Mouse (Mus musculus) kidney, embryonic 16.5 days (tissue): ENCODE data around the gene Cped1. TPM values are rescaled to one million over a fixed set of nuclear protein-coding genes. Genes with fewer than 3 reads are reported as not detected.

Experiments used
- ATAC-seq: fragments of 200-750 bp; cut with Nextera tagmentation; 2 replicates; pipeline ENCODE4 v1.8.0; 2017; ENCODE audit warnings: moderate TSS enrichment; ENCODE audit not compliant: low FRiP score, low TSS enrichment
- H3K27ac ChIP-seq: fragments of 300-500 bp; sonication (generic); 2 replicates; pipeline ENCODE4 v1.5.1; 2014; ENCODE audit warnings: low read length
- H3K27me3 ChIP-seq: fragments of 300-500 bp; sonication (generic); 2 replicates; pipeline ENCODE4 v1.6.1; 2014; ENCODE audit warnings: low read length, control low read depth, mixed read lengths; ENCODE audit not compliant: insufficient read depth
- H3K36me3 ChIP-seq: fragments of 300-500 bp; sonication (generic); 2 replicates; pipeline ENCODE4 v1.6.1; 2014; ENCODE audit warnings: low read length, control low read depth, mixed read lengths; ENCODE audit not compliant: insufficient read depth
- H3K4me1 ChIP-seq: fragments of 300-500 bp; sonication (generic); 2 replicates; pipeline ENCODE4 v1.6.1; 2014; ENCODE audit warnings: low read length, control low read depth, mixed read lengths; ENCODE audit not compliant: insufficient read depth
- H3K4me2 ChIP-seq: fragments of 300-500 bp; sonication (generic); replicated peaks from 2 replicates; pipeline ENCODE4 v1.6.1; 2014; ENCODE audit warnings: low read depth, low read length
- H3K4me3 ChIP-seq: fragments of 300-500 bp; sonication (generic); 2 replicates; pipeline ENCODE4 v1.5.1; 2014; ENCODE audit warnings: mild to moderate bottlenecking, low read length
- H3K9ac ChIP-seq: fragments of 300-500 bp; sonication (generic); replicated peaks from 2 replicates; pipeline ENCODE4 v1.6.1; 2014; ENCODE audit warnings: low read length
- H3K9me3 ChIP-seq: fragments of 300-500 bp; sonication (generic); 2 replicates; pipeline ENCODE4 v1.6.1; 2016; ENCODE audit warnings: low read length, control low read depth
- WGBS: fragments of 180-500 bp; shearing (Covaris S2); extraction: QIAGEN DNeasy Blood & Tissue Kit; methylation state at CpG from one replicate; pipeline ENCODE4 v1.1.7; 2014; 5-methylcytosine and 5-hydroxymethylcytosine counted together
- polyA plus RNA-seq: library from polyadenylated mRNA; unstranded; fragments of >200 nt; fragmentation: Nextera tagmentation; extraction: Ambion mirVana; gene quantifications from 2 replicates; pipeline ENCODE4 v1.2.1, GENCODE M21; 2015

Gene Cped1
- polyA plus RNA-seq, 1 experiment from 2014 or later, result 35.4 TPM

DNA sequence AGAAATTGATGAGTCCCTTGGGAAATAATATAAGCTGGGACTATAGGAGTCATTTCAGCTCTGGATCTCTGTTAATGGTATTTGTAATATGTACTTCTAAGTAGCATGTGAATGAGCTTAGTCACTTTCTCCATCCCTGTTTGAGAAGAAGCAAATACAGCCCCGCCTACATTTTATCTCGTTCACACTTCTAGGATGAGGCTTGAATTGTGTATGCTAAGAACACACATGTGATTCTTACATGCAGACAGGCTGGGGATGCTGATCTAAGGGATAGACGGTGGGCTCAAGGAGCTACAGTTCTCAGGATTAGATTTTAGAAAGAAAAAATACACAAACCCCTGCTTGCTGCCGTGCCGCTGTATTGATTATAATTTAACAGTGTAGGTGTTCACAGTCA lies 35.0 kb downstream of the Cped1 start:
- Histone ChIP-seq H3K4me1 (peaks cover 30% of the 10 kb centered on the region), H3K27me3 (no peaks in the 10 kb centered on the region), H3K4me2 (no peak overlapping the region), H3K9me3 (no peaks in the 10 kb centered on the region), H3K4me3 (no peak overlapping the region), H3K9ac (no peak overlapping the region), H3K36me3 (no peaks in the 10 kb centered on the region), H3K27ac (no peak overlapping the region)
- 75% methylated on average over 5 of the region's 5 CpGs for WGBS
- no peak for ATAC-seq

DNA sequence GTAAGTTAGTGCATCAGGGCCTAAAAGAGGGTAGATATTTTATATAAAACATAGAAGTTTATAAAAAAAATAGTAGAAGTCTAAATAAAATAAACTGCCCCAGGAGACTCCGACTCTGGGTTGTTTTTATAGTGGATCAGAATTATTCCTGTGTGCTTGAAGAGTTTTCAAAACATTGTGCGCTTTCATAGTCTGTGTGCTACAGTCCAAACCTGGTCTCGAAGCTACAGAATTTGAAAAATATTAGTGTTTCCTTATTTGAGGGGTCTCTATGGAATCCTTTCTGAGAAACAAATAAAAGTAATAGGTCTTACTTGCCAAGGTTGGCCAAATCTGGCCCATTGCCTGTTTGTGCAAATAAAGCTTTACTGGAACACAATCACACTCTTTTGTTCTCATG lies 35.6 kb downstream of the Cped1 start:
- Histone ChIP-seq H3K27ac (no peak overlapping the region), H3K9ac (no peak overlapping the region), H3K4me3 (no peak overlapping the region), H3K27me3 (no peaks in the 10 kb centered on the region), H3K4me2 (no peak overlapping the region), H3K9me3 (no peaks in the 10 kb centered on the region), H3K36me3 (no peaks in the 10 kb centered on the region), H3K4me1 (peaks cover 36% of the 10 kb centered on the region)
- no peak for ATAC-seq
- 73% methylated on average over 3 of the region's 3 CpGs for WGBS

DNA sequence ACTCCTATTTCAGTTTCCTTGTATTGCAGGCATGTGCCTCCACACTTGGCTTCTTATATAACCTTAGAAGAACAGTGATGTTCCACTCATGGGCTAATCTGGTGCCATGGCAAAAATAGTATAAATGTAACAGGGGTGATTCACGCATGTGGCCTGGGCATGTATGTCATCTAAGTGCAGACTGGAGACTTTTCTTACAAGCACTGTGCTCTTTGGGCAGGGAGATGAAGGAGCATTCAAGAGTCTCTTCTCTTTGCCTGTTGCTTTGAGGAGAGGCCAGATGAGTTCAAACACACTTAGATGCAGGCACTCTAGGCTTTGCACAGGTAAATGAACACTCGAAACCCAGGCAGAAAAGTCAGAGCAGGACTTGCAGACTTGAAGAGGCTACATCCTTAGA lies 38.5 kb downstream of the Cped1 start:
- H3K27ac ChIP-seq, result no peak overlapping the region
- H3K27me3 ChIP-seq, result no peaks in the 10 kb centered on the region
- H3K4me3 ChIP-seq, result no peak overlapping the region
- ATAC-seq, result no peak
- no peaks in the 10 kb centered on the region for H3K9me3 ChIP-seq
- WGBS, result 96% methylated on average over 2 of the region's 2 CpGs
- H3K4me1 ChIP-seq, result peaks cover 24% of the 10 kb centered on the region
- H3K36me3 ChIP-seq, result no peaks in the 10 kb centered on the region
- H3K4me2 ChIP-seq, result no peak overlapping the region
- no peak overlapping the region for H3K9ac ChIP-seq

DNA sequence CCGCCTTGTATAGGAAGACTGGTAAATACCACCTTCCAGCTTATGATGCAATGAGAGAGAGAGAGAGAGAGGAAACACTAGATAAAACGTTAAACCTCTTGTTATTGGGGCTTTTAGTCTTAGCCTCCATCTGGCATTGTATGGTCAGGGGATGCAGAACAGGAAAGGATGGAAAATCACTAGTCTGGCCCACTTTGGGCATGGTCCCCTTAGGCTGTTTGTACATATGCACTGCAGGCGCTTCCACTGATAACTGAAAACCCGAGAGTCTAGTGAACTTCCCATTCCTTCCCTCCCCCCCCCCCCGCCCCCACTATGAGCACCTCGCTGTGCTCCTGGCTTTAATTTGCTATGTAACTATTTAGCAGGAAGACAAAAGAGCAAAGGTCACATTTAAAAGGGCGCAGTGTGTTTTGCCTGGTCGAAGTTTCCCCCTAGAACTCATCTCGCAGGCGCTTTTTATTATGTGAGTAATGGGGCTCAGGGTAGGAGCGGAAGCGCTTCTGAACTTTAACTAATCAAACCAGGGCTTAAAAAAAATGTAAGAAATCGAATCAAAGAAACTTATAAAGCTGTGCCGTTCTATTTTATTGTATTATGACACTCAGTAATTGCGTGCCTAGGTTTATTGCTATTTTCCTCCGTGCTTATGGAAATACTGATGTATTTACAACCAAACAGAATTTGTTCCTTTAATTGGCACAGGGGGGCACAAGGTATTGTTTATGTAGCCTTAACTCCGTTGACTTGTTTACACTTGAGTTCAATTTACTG lies 40.1 kb downstream of the Cped1 start:
- Histone ChIP-seq H3K4me1 (peaks cover 12% of the 10 kb centered on the region), H3K4me2 (peak overlapping the region; percentile 56), H3K36me3 (no peaks in the 10 kb centered on the region), H3K9ac (peak overlapping the region; percentile 23; the same call in 1 of the 2 replicates), H3K27ac (peak overlapping the region; percentile 75), H3K4me3 (peak overlapping the region; percentile 32), H3K27me3 (no peaks in the 10 kb centered on the region), H3K9me3 (no peaks in the 10 kb centered on the region)
- ATAC-seq, result no peak
- WGBS, result 7% methylated on average over 16 of the region's 17 CpGs

DNA sequence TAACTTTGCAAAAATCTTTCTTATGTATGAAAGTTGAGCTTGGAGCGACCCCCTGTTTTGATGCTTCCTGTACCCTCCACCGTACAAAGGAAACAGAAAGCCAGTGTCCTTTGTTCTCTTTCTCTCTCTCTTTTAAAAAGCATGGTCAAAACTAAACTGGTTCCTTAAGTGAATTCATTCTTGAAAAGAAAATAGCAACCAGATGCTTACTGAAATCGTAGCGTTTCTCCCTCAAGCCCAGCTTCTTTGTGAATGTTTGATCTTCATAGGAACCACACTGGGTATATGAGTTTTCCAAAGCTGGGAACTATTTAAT lies 40.6 kb downstream of the Cped1 start:
- Histone ChIP-seq H3K27ac (peak overlapping the region; percentile 75), H3K4me3 (peak overlapping the region; percentile 32), H3K36me3 (no peaks in the 10 kb centered on the region), H3K9me3 (no peaks in the 10 kb centered on the region), H3K27me3 (no peaks in the 10 kb centered on the region), H3K4me1 (peaks cover 12% of the 10 kb centered on the region), H3K4me2 (peak overlapping the region; percentile 56), H3K9ac (peak overlapping the region; percentile 23; the same call in 1 of the 2 replicates)
- WGBS, result 18% methylated on average over 4 of the region's 4 CpGs
- 0 out of 2 replicates have a peak, but pooled peaks have one; percentile 36 for ATAC-seq

DNA sequence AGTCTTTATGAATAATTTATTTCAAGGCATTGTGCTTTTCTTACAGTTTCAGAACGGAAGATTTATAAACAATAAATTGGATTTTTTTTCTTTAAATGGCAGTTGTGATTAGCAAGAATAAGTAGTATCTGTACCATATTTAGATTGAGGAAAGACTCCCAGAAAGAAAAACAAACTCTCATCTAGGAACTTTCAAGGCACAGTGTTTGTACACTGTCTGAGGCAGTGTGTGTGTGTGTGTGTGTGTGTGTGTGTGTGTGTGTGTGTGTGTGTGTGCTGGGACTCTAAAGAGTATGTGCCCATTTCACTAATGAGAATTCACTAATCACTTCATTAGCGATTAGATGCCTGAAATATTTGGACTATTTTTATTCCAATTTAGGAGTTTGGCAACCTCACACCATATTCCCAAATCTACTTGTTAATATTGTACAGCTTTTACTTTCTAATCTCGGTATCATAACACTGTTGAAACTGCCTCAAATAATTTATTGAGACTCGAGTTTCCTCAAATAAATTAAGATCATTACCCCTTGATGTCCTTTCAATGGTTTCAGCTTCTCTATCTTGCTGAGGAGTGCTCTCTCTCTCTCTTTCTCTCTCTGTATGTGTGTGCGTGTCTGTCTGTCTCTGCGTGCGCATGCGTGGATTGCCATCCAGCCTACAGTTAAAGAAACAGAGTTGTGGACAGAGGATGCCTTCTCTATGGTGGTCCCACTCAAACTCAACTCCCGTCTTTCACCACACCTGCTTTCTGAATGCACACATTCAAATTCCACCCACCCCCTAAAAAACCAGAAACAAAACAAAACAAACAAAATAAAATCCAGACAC lies 41.3 kb downstream of the Cped1 start:
- Histone ChIP-seq H3K36me3 (no peaks in the 10 kb centered on the region), H3K27me3 (no peaks in the 10 kb centered on the region), H3K4me2 (0 out of 2 replicates have a peak overlapping the region, but pooled peaks have one; percentile 10), H3K27ac (0 out of 2 replicates have a peak overlapping the region, but pooled peaks have one; percentile 24), H3K9me3 (no peaks in the 10 kb centered on the region), H3K4me3 (no peak overlapping the region), H3K4me1 (peaks cover 12% of the 10 kb centered on the region), H3K9ac (no peak overlapping the region)
- 51% methylated on average over 9 of the region's 9 CpGs for WGBS
- ATAC-seq, result 0 out of 2 replicates have a peak, but pooled peaks have one; percentile 52

DNA sequence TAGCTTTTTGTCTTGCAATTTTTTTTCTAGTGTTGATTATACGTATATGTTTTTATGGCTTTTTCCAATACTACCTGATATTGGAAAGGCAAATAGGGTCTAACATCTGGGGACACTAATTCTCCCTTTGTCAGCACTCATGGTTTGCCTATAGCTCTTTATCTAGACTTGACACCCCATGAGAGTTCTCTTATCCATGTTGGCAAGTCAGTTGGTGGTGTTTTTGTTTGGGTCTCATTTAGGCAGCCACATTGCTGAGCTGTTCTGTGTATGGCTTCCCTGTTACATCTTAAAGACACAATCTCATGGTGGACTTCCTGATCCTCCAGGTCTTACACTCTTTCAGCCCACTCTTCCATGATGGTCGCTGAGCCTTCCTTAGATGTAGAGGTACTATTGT lies 42.1 kb downstream of the Cped1 start:
- Histone ChIP-seq H3K27ac (no peak overlapping the region), H3K27me3 (no peaks in the 10 kb centered on the region), H3K36me3 (no peaks in the 10 kb centered on the region), H3K4me3 (no peak overlapping the region), H3K4me2 (no peak overlapping the region), H3K9ac (no peak overlapping the region), H3K9me3 (no peaks in the 10 kb centered on the region), H3K4me1 (peaks cover 12% of the 10 kb centered on the region)
- WGBS, result 95% methylated on average over 2 of the region's 2 CpGs
- ATAC-seq, result no peak

DNA sequence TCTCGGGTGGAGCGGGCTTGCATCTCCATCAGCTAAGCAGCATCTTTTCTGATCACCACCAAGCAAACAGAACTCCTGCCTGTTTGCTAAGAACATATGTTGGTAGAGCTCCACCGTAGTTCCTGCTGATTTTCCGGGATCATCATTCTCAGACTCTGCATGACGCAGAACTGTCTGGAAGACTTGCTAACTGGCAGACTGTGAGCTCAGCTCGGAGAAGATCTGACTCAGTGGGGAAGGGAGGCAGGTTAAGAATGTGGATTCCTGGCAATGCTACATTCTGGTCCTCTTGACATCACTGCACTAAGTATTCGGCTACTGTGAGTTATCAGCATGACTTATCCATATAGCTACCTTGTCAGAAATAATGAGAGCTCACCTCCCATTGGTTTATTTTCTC lies 44.7 kb downstream of the Cped1 start:
- no peaks in the 10 kb centered on the region for H3K9me3 ChIP-seq
- 83% methylated on average over 7 of the region's 7 CpGs for WGBS
- H3K27ac ChIP-seq, result no peak overlapping the region
- no peaks in the 10 kb centered on the region for H3K27me3 ChIP-seq
- H3K4me3 ChIP-seq, result no peak overlapping the region
- no peak for ATAC-seq
- no peaks in the 10 kb centered on the region for H3K36me3 ChIP-seq
- H3K4me2 ChIP-seq, result no peak overlapping the region
- no peak overlapping the region for H3K9ac ChIP-seq
- H3K4me1 ChIP-seq, result peaks cover 20% of the 10 kb centered on the region

DNA sequence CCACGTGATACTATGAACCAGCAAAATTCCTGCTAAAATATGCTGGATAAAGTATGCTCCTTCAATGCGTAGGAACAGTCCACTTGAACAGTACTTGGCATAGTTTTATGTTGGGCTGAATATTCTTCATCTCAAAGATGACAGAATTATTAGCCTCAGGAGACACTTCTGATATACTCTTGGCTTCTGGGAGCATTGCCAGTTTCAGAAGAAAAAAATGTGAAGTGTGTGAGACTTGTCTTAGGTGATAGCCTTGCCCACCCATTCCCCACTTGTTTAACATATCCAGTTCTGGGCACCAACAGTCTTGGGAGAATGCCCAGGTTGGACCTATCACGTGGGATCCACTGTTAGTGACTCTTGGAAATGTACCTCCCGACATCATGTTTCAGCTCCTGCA lies 47.5 kb downstream of the Cped1 start:
- Histone ChIP-seq H3K4me3 (no peak overlapping the region), H3K9me3 (no peaks in the 10 kb centered on the region), H3K27ac (no peak overlapping the region), H3K4me2 (no peak overlapping the region), H3K9ac (no peak overlapping the region), H3K27me3 (no peaks in the 10 kb centered on the region), H3K36me3 (no peaks in the 10 kb centered on the region), H3K4me1 (peaks cover 12% of the 10 kb centered on the region; the same call in 1 of the 2 replicates)
- 67% methylated on average over 4 of the region's 4 CpGs for WGBS
- no peak for ATAC-seq

DNA sequence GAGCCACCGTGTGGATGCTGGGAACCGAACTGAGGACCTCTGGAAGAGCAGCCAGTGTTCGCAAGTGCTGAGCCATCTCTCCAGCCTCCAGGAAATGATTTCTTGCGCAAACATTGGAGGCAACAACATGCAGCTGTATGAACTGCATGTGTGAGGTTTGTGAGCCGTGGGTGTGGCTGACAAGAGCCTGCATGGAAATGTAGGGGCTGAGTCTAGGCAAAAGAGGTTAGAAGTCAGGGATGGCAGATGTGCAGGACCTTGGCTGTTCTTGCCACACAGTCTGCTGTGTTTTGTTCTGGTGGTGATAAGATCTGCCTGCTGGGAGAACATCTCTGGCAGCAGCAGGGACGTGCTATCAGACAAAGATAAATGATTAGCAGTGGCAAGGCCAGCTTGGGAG lies 49.7 kb downstream of the Cped1 start:
- Histone ChIP-seq H3K4me1 (peaks cover 12% of the 10 kb centered on the region; the same call in 1 of the 2 replicates), H3K9ac (no peak overlapping the region), H3K4me2 (no peak overlapping the region), H3K36me3 (no peaks in the 10 kb centered on the region), H3K27me3 (no peaks in the 10 kb centered on the region), H3K9me3 (no peaks in the 10 kb centered on the region), H3K27ac (no peak overlapping the region), H3K4me3 (no peak overlapping the region)
- no peak for ATAC-seq
- 66% methylated on average over 6 of the region's 6 CpGs for WGBS
